Mouse (Mus musculus): Measurements from ENCODE around the gene Tat. TPM values are rescaled to one million over a fixed set of nuclear protein-coding genes. Genes with fewer than 3 reads are reported as not detected.
A peak's percentile ranks its signal among the peaks of the same experiment; 100 is the strongest.

Tat gene
- polyA plus RNA-seq, 1 experiment = not detected

- Histone ChIP-seq H3ac (ENCODE audit: control insufficient read depth, insufficient read length, low read depth) (no peak overlapping the region), H3K36me3 (ENCODE audit: control insufficient read depth, insufficient read depth) (no peaks in the 10 kb centered on the region), H3K79me2 (ENCODE audit: control insufficient read depth, insufficient read depth) (no peaks in the 10 kb centered on the region), H3K79me3 (ENCODE audit: low read depth) (no peaks in the 10 kb centered on the region), H3K4me3 (ENCODE audit: insufficient read depth, poor library complexity, severe bottlenecking) (peak overlapping the region; percentile 23), H3K27me3 (ENCODE audit: control insufficient read depth, insufficient read depth, insufficient read length) (no peaks in the 10 kb centered on the region)
- TF ChIP-seq CEBPB (IDR thresholded peaks at IDR 0.05; ENCODE audit: low read depth) = no peak
- no peak for TF ChIP-seq MAX (IDR thresholded peaks at IDR 0.05)
- TF ChIP-seq USF1 (IDR thresholded peaks at IDR 0.05; ENCODE audit: low read depth) = no peak
- TF ChIP-seq MYOG (IDR thresholded peaks at IDR 0.05; ENCODE audit: control insufficient read depth, extremely low read depth, insufficient read length) = no peak
- no peak for TF ChIP-seq FOSL1 (IDR thresholded peaks at IDR 0.05; ENCODE audit: insufficient read depth, low read length, poor library complexity, severe bottlenecking)
- TF ChIP-seq CTCF (IDR thresholded peaks at IDR 0.05; ENCODE audit: control insufficient read depth, insufficient read depth, insufficient read length) = no peak
- no peak for TF ChIP-seq MYOD1 (IDR thresholded peaks at IDR 0.05; ENCODE audit: control insufficient read depth, insufficient read length, low read depth)
Measured at GRCm38 (mm10) chr8:109958036-109958655, 32.1 kb upstream of the Tat start.

- Histone ChIP-seq H3K27me3 (ENCODE audit: control insufficient read depth, insufficient read depth, insufficient read length) (no peaks in the 10 kb centered on the region), H3K79me2 (ENCODE audit: control insufficient read depth, insufficient read depth) (no peaks in the 10 kb centered on the region), H3K79me3 (ENCODE audit: low read depth) (no peaks in the 10 kb centered on the region), H3ac (ENCODE audit: control insufficient read depth, insufficient read length, low read depth) (no peak overlapping the region), H3K36me3 (ENCODE audit: control insufficient read depth, insufficient read depth) (no peaks in the 10 kb centered on the region), H3K4me3 (ENCODE audit: insufficient read depth, poor library complexity, severe bottlenecking) (no peak overlapping the region)
- TF ChIP-seq MAX (IDR thresholded peaks at IDR 0.05) (no peak), USF1 (IDR thresholded peaks at IDR 0.05; ENCODE audit: low read depth) (no peak), FOSL1 (IDR thresholded peaks at IDR 0.05; ENCODE audit: insufficient read depth, low read length, poor library complexity, severe bottlenecking) (no peak)
Measured at GRCm38 (mm10) chr8:109959112-109959511, 31.1 kb upstream of the Tat start.

DNA sequence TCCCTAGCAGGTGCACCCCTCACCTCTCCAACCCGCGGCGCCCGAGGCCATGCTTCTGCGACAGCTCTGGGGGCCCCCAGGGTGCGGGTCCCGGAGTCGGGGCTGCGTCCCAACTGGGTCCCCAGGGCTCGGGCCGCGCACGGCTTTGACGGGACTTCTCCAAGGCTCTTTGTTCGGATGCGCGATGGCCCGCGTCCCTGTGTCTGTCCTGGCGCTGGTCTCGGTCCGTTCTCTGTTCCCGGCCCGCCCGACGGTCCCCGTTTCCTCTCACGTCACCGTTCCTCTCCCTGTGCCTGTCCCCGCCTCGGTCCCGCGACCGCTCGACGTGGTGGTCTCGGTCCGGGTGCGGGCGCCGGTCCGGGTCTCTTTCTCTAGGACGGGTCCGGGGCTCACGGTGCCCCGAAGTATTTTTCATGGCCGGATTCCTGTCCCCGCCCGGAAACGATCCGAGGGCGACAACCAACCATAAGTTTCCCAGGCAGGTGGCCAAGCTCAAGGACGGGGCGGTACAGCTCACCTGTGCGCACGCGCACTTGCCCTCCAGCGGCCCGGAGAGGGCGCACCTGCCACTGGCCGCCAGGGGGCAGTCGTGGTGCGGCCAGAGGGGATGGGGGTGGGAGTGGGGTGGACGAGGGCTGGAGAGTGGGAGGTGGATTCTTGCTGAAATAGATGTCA lies 28.4 kb upstream of the Tat start, which contains the start of gene Marveld3:
Gene Marveld3 (minus strand): TSS at position 511 of the 675 bp plus-strand sequence.
- Histone ChIP-seq H3K36me3 (ENCODE audit: control insufficient read depth, insufficient read depth) (no peaks in the 10 kb centered on the region), H3ac (ENCODE audit: control insufficient read depth, insufficient read length, low read depth) (no peak within 1 kb of the TSS), H3K27me3 (ENCODE audit: control insufficient read depth, insufficient read depth, insufficient read length) (no peaks in the 10 kb centered on the region), H3K79me3 (ENCODE audit: low read depth) (no peaks in the 10 kb centered on the region), H3K4me3 (ENCODE audit: insufficient read depth, poor library complexity, severe bottlenecking) (no peak within 1 kb of the TSS), H3K79me2 (ENCODE audit: control insufficient read depth, insufficient read depth) (no peaks in the 10 kb centered on the region)
- no peak for TF ChIP-seq FOSL1 (IDR thresholded peaks at IDR 0.05; ENCODE audit: insufficient read depth, low read length, poor library complexity, severe bottlenecking)
- TF ChIP-seq USF1 (IDR thresholded peaks at IDR 0.05; ENCODE audit: low read depth) = no peak
- TF ChIP-seq CTCF (IDR thresholded peaks at IDR 0.05; ENCODE audit: control insufficient read depth, insufficient read depth, insufficient read length) = peak; percentile 11

DNA sequence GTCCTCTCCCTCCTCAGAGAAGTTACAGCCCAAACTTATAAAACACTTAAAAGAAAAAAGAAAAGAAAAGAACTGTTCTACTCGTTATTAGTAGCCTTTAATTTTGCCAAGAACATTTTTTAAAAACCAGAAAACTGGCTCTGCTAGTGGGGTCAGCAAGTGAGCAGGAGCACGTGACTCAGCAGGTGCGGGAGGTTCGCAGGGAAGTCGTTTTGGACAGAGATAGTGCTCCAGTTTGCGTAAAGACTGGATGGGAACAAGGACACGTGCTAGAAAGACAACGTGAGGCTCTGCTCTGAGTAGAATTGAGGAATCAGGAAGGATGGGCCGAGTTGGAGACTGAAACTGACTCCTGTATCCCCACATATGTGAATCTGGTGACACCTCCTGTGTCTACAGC lies 27.3 kb upstream of the Tat start:
- Histone ChIP-seq H3ac (ENCODE audit: control insufficient read depth, insufficient read length, low read depth) (no peak overlapping the region), H3K4me3 (ENCODE audit: insufficient read depth, poor library complexity, severe bottlenecking) (no peak overlapping the region), H3K27me3 (ENCODE audit: control insufficient read depth, insufficient read depth, insufficient read length) (no peaks in the 10 kb centered on the region), H3K79me3 (ENCODE audit: low read depth) (no peaks in the 10 kb centered on the region), H3K36me3 (ENCODE audit: control insufficient read depth, insufficient read depth) (no peaks in the 10 kb centered on the region), H3K79me2 (ENCODE audit: control insufficient read depth, insufficient read depth) (no peaks in the 10 kb centered on the region)
- TF ChIP-seq MYOD1 (IDR thresholded peaks at IDR 0.05; ENCODE audit: control insufficient read depth, insufficient read length, low read depth) (no peak), CTCF (IDR thresholded peaks at IDR 0.05; ENCODE audit: control insufficient read depth, insufficient read depth, insufficient read length) (no peak)

DNA sequence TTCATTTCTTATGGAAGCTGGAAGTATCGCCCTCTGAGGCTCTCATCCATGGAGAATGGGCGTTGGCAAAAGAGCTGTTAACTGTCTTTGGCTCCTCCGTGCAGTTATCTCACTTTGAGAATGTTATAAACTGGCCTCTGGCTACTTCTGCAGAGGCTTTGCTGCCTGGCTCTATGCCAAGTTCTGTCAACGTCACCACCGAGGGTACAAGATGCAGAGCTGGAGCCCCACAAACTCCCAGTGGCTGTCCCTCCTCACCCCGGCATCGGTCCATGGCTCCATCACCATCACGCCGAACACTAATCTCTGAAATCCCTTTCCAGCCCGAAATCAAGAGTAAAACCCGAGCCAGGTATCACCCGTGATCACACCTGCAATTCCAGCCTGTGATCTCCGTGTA lies 26.8 kb upstream of the Tat start:
- H3K79me2 ChIP-seq (ENCODE audit: control insufficient read depth, insufficient read depth) = no peaks in the 10 kb centered on the region
- peaks cover 3% of the 10 kb centered on the region for H3K27me3 ChIP-seq (ENCODE audit: control insufficient read depth, insufficient read depth, insufficient read length)
- no peak overlapping the region for H3K4me3 ChIP-seq (ENCODE audit: insufficient read depth, poor library complexity, severe bottlenecking)
- no peak overlapping the region for H3ac ChIP-seq (ENCODE audit: control insufficient read depth, insufficient read length, low read depth)
- no peak for TF ChIP-seq MAX (IDR thresholded peaks at IDR 0.05)
- no peak for TF ChIP-seq MYOG (IDR thresholded peaks at IDR 0.05; ENCODE audit: control insufficient read depth, extremely low read depth, insufficient read length)
- TF ChIP-seq FOSL1 (IDR thresholded peaks at IDR 0.05; ENCODE audit: insufficient read depth, low read length, poor library complexity, severe bottlenecking) = no peak
- no peak for TF ChIP-seq USF1 (IDR thresholded peaks at IDR 0.05; ENCODE audit: low read depth)
- no peaks in the 10 kb centered on the region for H3K79me3 ChIP-seq (ENCODE audit: low read depth)
- no peaks in the 10 kb centered on the region for H3K36me3 ChIP-seq (ENCODE audit: control insufficient read depth, insufficient read depth)

- Histone ChIP-seq H3ac (ENCODE audit: control insufficient read depth, insufficient read length, low read depth) (no peak overlapping the region), H3K27me3 (ENCODE audit: control insufficient read depth, insufficient read depth, insufficient read length) (peaks cover 9% of the 10 kb centered on the region), H3K36me3 (ENCODE audit: control insufficient read depth, insufficient read depth) (no peaks in the 10 kb centered on the region), H3K79me3 (ENCODE audit: low read depth) (no peaks in the 10 kb centered on the region), H3K79me2 (ENCODE audit: control insufficient read depth, insufficient read depth) (no peaks in the 10 kb centered on the region), H3K4me3 (ENCODE audit: insufficient read depth, poor library complexity, severe bottlenecking) (no peak overlapping the region)
- TF ChIP-seq MYOD1 (IDR thresholded peaks at IDR 0.05; ENCODE audit: control insufficient read depth, insufficient read length, low read depth) (no peak), MAX (IDR thresholded peaks at IDR 0.05) (no peak), CTCF (IDR thresholded peaks at IDR 0.05; ENCODE audit: control insufficient read depth, insufficient read depth, insufficient read length) (no peak), USF1 (IDR thresholded peaks at IDR 0.05; ENCODE audit: low read depth) (no peak), FOSL1 (IDR thresholded peaks at IDR 0.05; ENCODE audit: insufficient read depth, low read length, poor library complexity, severe bottlenecking) (no peak), MYOG (IDR thresholded peaks at IDR 0.05; ENCODE audit: control insufficient read depth, extremely low read depth, insufficient read length) (no peak), CEBPB (IDR thresholded peaks at IDR 0.05; ENCODE audit: low read depth) (no peak)
Measured at GRCm38 (mm10) chr8:109964106-109964505, 26.1 kb upstream of the Tat start.
